Mouse (Mus musculus): ENCODE data around the gene Prkar1b.
A peak's percentile ranks its signal among the peaks of the same experiment; 100 is the strongest.

GRCm38 (mm10) chr5:139010649-139011048 is 139.2 kb downstream of the Prkar1b start:
- TF ChIP-seq POLR2A (IDR thresholded peaks at IDR 0.05; ENCODE audit: insufficient read length, low read depth) (no peak), MAX (IDR thresholded peaks at IDR 0.05; ENCODE audit: low read depth) (no peak), TCF3 (IDR thresholded peaks at IDR 0.05; ENCODE audit: insufficient read length, low read depth) (no peak), E2F4 (IDR thresholded peaks at IDR 0.05; ENCODE audit: insufficient read depth) (no peak), TCF12 (IDR thresholded peaks at IDR 0.05; ENCODE audit: insufficient read depth, poor library complexity, severe bottlenecking) (no peak), MYOG (IDR thresholded peaks at IDR 0.05; ENCODE audit: control insufficient read depth in 1 of 3, insufficient read depth in 1 of 3, insufficient read length in 2 of 3, low read depth in 2 of 3) (peak in 1 of 3 experiments; percentile 41), POLR2AphosphoS2 (IDR thresholded peaks at IDR 0.05; ENCODE audit: insufficient read length, low read depth) (no peak), MYOD1 (IDR thresholded peaks at IDR 0.05; ENCODE audit: control insufficient read depth in 1 of 3, insufficient read length in 2 of 3, low read depth in 2 of 3) (peak in 2 of 3 experiments; percentile 31 to 77), SRF (IDR thresholded peaks at IDR 0.05; ENCODE audit: control insufficient read depth, insufficient read length, low read depth) (no peak)
